Mouse (Mus musculus): ENCODE results near the gene Tmem255b.

DNA sequence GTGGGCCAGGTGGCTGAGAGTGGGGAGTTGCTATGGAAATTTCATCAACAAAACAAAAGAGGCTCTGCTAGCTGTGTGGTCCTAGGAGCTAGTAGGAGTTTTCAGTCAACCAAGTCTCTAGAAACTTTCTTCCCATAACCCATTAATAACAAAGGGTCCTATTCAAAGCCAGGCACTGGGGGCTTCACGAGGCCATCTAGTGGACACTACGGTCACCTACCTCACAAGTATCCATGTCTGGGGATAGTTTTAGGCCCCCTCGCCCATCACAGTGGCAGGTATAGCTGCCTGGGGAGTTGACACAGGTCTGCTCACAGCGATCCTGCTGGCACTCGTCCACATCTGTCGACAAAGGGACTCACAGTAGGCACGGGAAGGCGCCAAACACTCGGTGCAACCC is 40.9 kb downstream of the Tmem255b start:
- TF ChIP-seq CTCF (IDR thresholded peaks at IDR 0.05; ENCODE audit: extremely low read depth, insufficient read depth, low read length) = no peak
- no peak for TF ChIP-seq POLR2A (IDR thresholded peaks at IDR 0.05; ENCODE audit: extremely low read depth, insufficient read depth, low read length)
